Mouse (Mus musculus): Measurements from ENCODE around the gene Nat10. TPM values are rescaled to one million over a fixed set of nuclear protein-coding genes. Genes with fewer than 3 reads are reported as not detected.

Nat10 gene
- polyA plus RNA-seq, 1 experiment from 2014 or later = 23.7 TPM

GRCm38 (mm10) chr2:103784621-103785020 is 23.6 kb upstream of the Nat10 start:
- Histone ChIP-seq H3K27ac (no peak overlapping the region), H3K9me3 (no peaks in the 10 kb centered on the region), H3K4me2 (no peak overlapping the region), H3K4me1 (no peaks in the 10 kb centered on the region), H3K36me3 (peaks cover 42% of the 10 kb centered on the region), H3K9ac (no peak overlapping the region), H3K27me3 (no peaks in the 10 kb centered on the region), H3K4me3 (no peak overlapping the region)
- ATAC-seq (ENCODE audit: borderline replicate concordance, extremely low read depth, low FRiP score, low TSS enrichment) = no peak
- WGBS = 83% methylated on average over 4 of the region's 4 CpGs

- no peak overlapping the region for H3K4me3 ChIP-seq
- peaks cover 21% of the 10 kb centered on the region for H3K36me3 ChIP-seq
- ATAC-seq (ENCODE audit: borderline replicate concordance, extremely low read depth, low FRiP score, low TSS enrichment) = no peak
- H3K27me3 ChIP-seq = no peaks in the 10 kb centered on the region
- H3K4me2 ChIP-seq = peak overlapping the region; percentile 82
- 60% methylated on average over 1 of the region's 1 CpGs for WGBS
- no peak overlapping the region for H3K9ac ChIP-seq
- H3K4me1 ChIP-seq = peaks cover 18% of the 10 kb centered on the region
- H3K9me3 ChIP-seq = no peaks in the 10 kb centered on the region
- H3K27ac ChIP-seq = no peak overlapping the region
Observed at GRCm38 (mm10) chr2:103762492-103762891, 1.4 kb upstream of the Nat10 start.

- Histone ChIP-seq H3K9me3 (no peaks in the 10 kb centered on the region), H3K27me3 (no peaks in the 10 kb centered on the region), H3K27ac (no peak overlapping the region), H3K9ac (no peak overlapping the region), H3K4me3 (peak overlapping the region; percentile 90), H3K36me3 (peaks cover 20% of the 10 kb centered on the region), H3K4me1 (peaks cover 18% of the 10 kb centered on the region), H3K4me2 (peak overlapping the region; percentile 82)
- no peak for ATAC-seq (ENCODE audit: borderline replicate concordance, extremely low read depth, low FRiP score, low TSS enrichment)
- WGBS = 33% methylated on average over 4 of the region's 4 CpGs
Observed at GRCm38 (mm10) chr2:103761993-103762392, 923 bp upstream of the Nat10 start.

- Histone ChIP-seq H3K4me3 (peak overlapping the region; percentile 90), H3K9ac (peak overlapping the region; percentile 67), H3K27me3 (no peaks in the 10 kb centered on the region), H3K36me3 (peaks cover 15% of the 10 kb centered on the region), H3K9me3 (no peaks in the 10 kb centered on the region), H3K4me2 (peak overlapping the region; percentile 82), H3K4me1 (peaks cover 18% of the 10 kb centered on the region), H3K27ac (peak overlapping the region; percentile 69)
- no peak for ATAC-seq (ENCODE audit: borderline replicate concordance, extremely low read depth, low FRiP score, low TSS enrichment)
- under 1% methylated on average over 12 of the region's 12 CpGs for WGBS
Observed at GRCm38 (mm10) chr2:103760421-103760820, 649 bp downstream of the Nat10 start.

- Histone ChIP-seq H3K36me3 (peaks cover 44% of the 10 kb centered on the region), H3K4me1 (peaks cover 9% of the 10 kb centered on the region; the same call in 1 of the 2 replicates), H3K9ac (no peak overlapping the region), H3K4me3 (no peak overlapping the region), H3K9me3 (no peaks in the 10 kb centered on the region), H3K4me2 (no peak overlapping the region), H3K27me3 (no peaks in the 10 kb centered on the region), H3K27ac (no peak overlapping the region)
- ATAC-seq (ENCODE audit: borderline replicate concordance, extremely low read depth, low FRiP score, low TSS enrichment) = no peak
- 78% methylated on average over 9 of the region's 9 CpGs for WGBS
Observed at GRCm38 (mm10) chr2:103755458-103756085, 5.5 kb downstream of the Nat10 start.

GRCm38 (mm10) chr2:103754614-103755013 is 6.5 kb downstream of the Nat10 start:
- Histone ChIP-seq H3K27ac (no peak overlapping the region), H3K9me3 (no peaks in the 10 kb centered on the region), H3K9ac (no peak overlapping the region), H3K4me2 (no peak overlapping the region), H3K36me3 (peaks cover 53% of the 10 kb centered on the region), H3K4me1 (0 out of 2 replicates have a peak, but pooled peaks cover 3% of the 10 kb centered on the region), H3K27me3 (no peaks in the 10 kb centered on the region), H3K4me3 (no peak overlapping the region)
- no peak for ATAC-seq (ENCODE audit: borderline replicate concordance, extremely low read depth, low FRiP score, low TSS enrichment)
- WGBS = 87% methylated on average over 3 of the region's 3 CpGs

GRCm38 (mm10) chr2:103751771-103752170 is 9.3 kb downstream of the Nat10 start:
- H3K36me3 ChIP-seq = peaks cover 72% of the 10 kb centered on the region
- WGBS = 92% methylated on average over 6 of the region's 6 CpGs
- no peak overlapping the region for H3K4me3 ChIP-seq
- H3K4me1 ChIP-seq = no peaks in the 10 kb centered on the region
- H3K27me3 ChIP-seq = no peaks in the 10 kb centered on the region
- H3K9me3 ChIP-seq = no peaks in the 10 kb centered on the region
- no peak overlapping the region for H3K4me2 ChIP-seq
- H3K27ac ChIP-seq = no peak overlapping the region
- ATAC-seq (ENCODE audit: borderline replicate concordance, extremely low read depth, low FRiP score, low TSS enrichment) = no peak
- no peak overlapping the region for H3K9ac ChIP-seq

GRCm38 (mm10) chr2:103749091-103749490 is 12.0 kb downstream of the Nat10 start:
- no peak for ATAC-seq (ENCODE audit: borderline replicate concordance, extremely low read depth, low FRiP score, low TSS enrichment)
- Histone ChIP-seq H3K36me3 (peaks cover 56% of the 10 kb centered on the region), H3K27ac (no peak overlapping the region), H3K27me3 (no peaks in the 10 kb centered on the region), H3K9me3 (no peaks in the 10 kb centered on the region), H3K4me1 (no peaks in the 10 kb centered on the region), H3K4me2 (no peak overlapping the region), H3K9ac (no peak overlapping the region), H3K4me3 (no peak overlapping the region)
- WGBS = 88% methylated on average over 3 of the region's 3 CpGs

- peaks cover 53% of the 10 kb centered on the region for H3K36me3 ChIP-seq
Observed at GRCm38 (mm10) chr2:103747891-103748290, 13.2 kb downstream of the Nat10 start.

GRCm38 (mm10) chr2:103746761-103747160 is 14.3 kb downstream of the Nat10 start:
- WGBS = 81% methylated on average over 2 of the region's 2 CpGs
- no peaks in the 10 kb centered on the region for H3K9me3 ChIP-seq

More at GRCm38 (mm10) chr2:103747891-103748290, 13.2 kb downstream of the Nat10 start:
- no peaks in the 10 kb centered on the region for H3K9me3 ChIP-seq
- no peak overlapping the region for H3K4me3 ChIP-seq
- no peaks in the 10 kb centered on the region for H3K27me3 ChIP-seq
- no peaks in the 10 kb centered on the region for H3K4me1 ChIP-seq
- no peak for ATAC-seq (ENCODE audit: borderline replicate concordance, extremely low read depth, low FRiP score, low TSS enrichment)
- no peak overlapping the region for H3K9ac ChIP-seq
- no peak overlapping the region for H3K27ac ChIP-seq
- 84% methylated on average over 9 of the region's 9 CpGs for WGBS
- no peak overlapping the region for H3K4me2 ChIP-seq

GRCm38 (mm10) chr2:103746096-103746495 is 15.0 kb downstream of the Nat10 start:
- no peak overlapping the region for H3K4me3 ChIP-seq
- no peak overlapping the region for H3K27ac ChIP-seq
- no peaks in the 10 kb centered on the region for H3K27me3 ChIP-seq
- 79% methylated on average over 2 of the region's 2 CpGs for WGBS
- H3K9me3 ChIP-seq = no peaks in the 10 kb centered on the region
- H3K36me3 ChIP-seq = peaks cover 48% of the 10 kb centered on the region
- ATAC-seq (ENCODE audit: borderline replicate concordance, extremely low read depth, low FRiP score, low TSS enrichment) = no peak
- no peak overlapping the region for H3K4me2 ChIP-seq
- no peaks in the 10 kb centered on the region for H3K4me1 ChIP-seq
- H3K9ac ChIP-seq = no peak overlapping the region

More at GRCm38 (mm10) chr2:103746761-103747160, 14.3 kb downstream of the Nat10 start:
- H3K36me3 ChIP-seq = peaks cover 53% of the 10 kb centered on the region
- H3K4me3 ChIP-seq = no peak overlapping the region
- no peak overlapping the region for H3K4me2 ChIP-seq
- no peak overlapping the region for H3K9ac ChIP-seq
- no peak for ATAC-seq (ENCODE audit: borderline replicate concordance, extremely low read depth, low FRiP score, low TSS enrichment)
- H3K27me3 ChIP-seq = no peaks in the 10 kb centered on the region
- H3K4me1 ChIP-seq = no peaks in the 10 kb centered on the region
- H3K27ac ChIP-seq = no peak overlapping the region

GRCm38 (mm10) chr2:103745481-103745880 is 15.6 kb downstream of the Nat10 start:
- 87% methylated on average over 5 of the region's 5 CpGs for WGBS
- no peaks in the 10 kb centered on the region for H3K4me1 ChIP-seq
- H3K36me3 ChIP-seq = peaks cover 48% of the 10 kb centered on the region

More at GRCm38 (mm10) chr2:103745481-103745880, 15.6 kb downstream of the Nat10 start:
- Histone ChIP-seq H3K4me3 (no peak overlapping the region), H3K9me3 (no peaks in the 10 kb centered on the region), H3K27ac (no peak overlapping the region), H3K27me3 (no peaks in the 10 kb centered on the region), H3K9ac (no peak overlapping the region), H3K4me2 (no peak overlapping the region)
- ATAC-seq (ENCODE audit: borderline replicate concordance, extremely low read depth, low FRiP score, low TSS enrichment) = no peak

All from lung, embryonic 15.5 days (tissue).